Mouse (Mus musculus): ENCODE results near the gene Aco1.

Gene Aco1

DNA sequence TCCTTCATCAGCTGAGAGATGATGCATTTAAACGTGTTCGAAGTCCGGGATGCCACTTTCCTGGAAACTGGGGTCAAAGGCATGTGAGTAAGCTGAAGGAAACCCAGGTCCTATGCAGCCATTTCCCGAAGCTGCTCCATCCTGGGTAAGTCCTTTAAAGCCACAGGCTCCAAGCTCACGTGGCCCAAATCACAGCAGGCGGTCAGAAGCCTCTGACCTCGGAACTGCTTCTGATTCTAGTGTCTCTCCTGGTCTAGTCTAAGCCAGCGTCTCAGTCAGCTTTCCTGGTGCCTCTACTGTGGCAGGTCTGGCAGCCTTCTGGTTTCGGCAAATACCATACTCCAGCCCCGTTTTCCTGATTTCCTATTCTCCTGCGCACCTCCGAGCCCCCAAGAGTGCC is 77.6 kb downstream of the Aco1 start:
- DNase-seq, result no peak

DNA sequence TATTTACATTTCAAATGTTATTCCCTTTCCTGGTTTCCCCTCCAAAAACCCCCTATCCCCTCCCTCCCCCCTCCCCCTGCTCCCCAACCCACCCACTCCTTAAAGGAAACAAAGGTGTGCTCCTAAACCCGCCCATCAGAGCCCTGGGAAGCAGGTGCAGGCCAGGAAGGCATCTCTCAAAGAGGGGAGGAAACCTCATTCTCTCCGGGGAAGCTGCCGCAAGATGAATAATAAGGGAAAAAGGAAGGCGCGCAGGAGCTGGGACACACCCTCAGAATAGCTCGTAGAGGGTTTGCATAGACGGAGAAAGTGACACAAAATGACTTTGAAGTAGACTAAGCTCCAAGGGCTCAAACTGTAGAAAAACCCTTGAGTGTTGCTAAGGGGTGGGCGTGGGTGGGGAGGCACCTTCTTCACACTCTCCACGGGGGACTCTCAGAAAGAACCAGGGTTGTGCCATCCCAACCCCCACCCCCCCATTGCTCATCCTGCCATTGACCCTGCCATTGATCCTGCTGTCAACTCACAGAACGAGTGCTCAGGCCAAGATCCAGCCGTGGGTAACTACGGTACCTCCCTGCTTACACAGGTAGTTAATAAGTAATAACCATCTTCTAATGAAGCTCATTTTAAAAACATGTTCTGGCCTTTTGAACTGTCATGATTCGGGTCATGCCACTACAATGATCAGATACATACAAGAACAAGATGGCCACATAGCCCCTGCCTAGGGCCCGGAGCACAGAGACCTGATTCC is 78.3 kb downstream of the Aco1 start:
- DNase-seq, result no peak

DNA sequence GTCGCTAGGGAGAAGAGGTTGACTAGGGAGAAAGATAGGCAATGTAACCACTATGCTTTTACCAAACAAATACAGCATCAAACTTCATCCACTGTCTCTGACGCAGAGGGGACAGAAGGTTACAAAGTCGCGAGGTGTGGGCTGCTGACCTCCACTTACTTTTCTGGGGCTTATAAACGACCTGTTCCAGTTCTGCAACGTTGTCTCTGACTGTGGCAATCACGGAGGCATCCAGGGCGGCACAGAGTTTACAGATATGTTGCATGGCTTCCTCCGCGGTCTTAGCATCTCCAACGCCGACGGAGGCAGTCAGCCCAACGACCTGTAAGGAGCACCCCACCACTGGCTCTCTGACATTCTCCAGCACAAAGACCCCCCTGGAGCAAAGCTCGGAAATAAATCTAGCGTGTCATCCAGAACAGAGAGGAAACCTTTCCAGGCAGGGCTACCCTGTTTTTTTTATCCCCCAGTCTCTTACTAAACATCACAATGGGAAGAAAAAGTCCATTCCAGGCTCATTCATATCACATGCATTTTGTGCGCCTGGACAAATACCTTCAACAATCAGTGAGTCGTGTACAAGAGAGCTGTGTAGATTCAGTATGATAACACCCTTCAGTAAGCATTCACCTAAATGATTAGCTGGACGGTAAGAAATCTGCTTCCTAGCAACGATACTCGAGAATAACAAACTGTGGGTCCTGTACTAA is 79.2 kb downstream of the Aco1 start:
- DNase-seq, result no peak

GRCm38 (mm10) chr4:40226095-40226494 is 83.2 kb downstream of the Aco1 start:
- DNase-seq, result no peak

GRCm38 (mm10) chr4:40227131-40227530 is 84.2 kb downstream of the Aco1 start:
- DNase-seq, result no peak

DNA sequence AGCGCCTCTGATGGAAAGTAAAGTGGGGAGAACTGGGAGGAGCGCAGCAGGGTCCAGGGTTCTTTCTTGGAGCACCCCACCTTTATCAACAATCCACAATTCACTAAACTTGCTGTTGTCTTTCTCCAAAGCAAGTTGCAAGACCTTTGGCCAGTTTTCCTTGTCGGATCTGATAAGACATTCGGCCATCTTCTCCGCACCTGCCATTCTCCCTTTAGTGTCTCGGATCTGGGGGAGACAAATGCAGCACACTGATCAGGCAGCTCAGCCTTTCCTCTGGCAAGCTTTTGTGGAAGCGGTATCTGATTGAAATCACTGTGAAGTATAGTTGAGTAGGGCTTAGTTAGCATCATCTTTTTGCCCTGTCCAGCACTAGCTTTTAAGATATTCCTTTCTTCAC is 85.0 kb downstream of the Aco1 start:
- DNase-seq, result no peak

GRCm38 (mm10) chr4:40229723-40230122 is 86.8 kb downstream of the Aco1 start:
- DNase-seq, result no peak

GRCm38 (mm10) chr4:40233062-40233664 is 90.3 kb downstream of the Aco1 start:
- no peak for DNase-seq

- no peak for DNase-seq
Observed at GRCm38 (mm10) chr4:40234256-40234655, 91.4 kb downstream of the Aco1 start.

GRCm38 (mm10) chr4:40236829-40237228 is 93.9 kb downstream of the Aco1 start:
- DNase-seq, result no peak

DNA sequence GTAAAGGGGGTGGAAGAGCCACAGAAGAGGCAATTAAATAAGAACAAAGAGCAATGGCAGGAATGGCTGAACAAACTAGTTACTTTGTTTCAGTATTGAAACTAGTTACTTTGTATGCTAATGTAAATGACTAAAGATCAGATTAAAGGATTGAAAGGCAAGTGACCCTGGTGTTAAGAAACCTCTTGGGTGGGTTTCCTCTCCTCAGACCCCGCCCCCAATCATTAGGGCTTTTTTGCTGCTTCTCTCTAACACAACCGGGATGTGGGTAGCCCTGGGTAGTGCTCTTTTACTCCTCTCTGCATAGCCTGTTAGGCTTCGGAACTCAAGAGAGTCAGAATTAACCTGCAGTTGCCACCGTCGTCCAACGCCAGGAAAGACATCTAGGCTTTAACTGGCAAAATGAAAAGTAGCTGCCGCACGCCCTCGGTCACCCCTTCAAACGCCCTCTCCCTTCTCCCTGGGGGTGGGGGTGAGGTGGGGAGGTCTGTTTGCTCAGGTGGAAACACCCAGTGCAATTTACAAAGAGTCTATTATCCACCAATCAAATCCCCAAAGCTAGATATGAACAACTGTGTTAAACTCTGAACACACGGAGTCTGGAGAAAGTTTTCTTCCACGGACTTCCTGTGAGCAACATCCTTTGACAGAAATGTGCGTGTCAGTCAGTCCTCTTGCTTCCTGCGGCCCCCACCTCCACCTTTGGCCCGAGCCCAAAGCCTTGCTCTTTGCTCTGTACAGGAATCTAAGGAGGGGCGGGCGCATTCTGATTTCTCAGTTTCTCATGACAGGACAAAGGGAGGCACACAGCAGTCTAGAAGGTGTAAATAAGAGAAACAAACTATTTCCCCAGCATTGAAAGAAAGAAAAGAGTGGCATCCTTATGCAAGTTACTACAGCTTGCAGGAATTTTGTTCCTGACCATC is 95.9 kb downstream of the Aco1 start:
- peak; percentile 15 for DNase-seq

DNA sequence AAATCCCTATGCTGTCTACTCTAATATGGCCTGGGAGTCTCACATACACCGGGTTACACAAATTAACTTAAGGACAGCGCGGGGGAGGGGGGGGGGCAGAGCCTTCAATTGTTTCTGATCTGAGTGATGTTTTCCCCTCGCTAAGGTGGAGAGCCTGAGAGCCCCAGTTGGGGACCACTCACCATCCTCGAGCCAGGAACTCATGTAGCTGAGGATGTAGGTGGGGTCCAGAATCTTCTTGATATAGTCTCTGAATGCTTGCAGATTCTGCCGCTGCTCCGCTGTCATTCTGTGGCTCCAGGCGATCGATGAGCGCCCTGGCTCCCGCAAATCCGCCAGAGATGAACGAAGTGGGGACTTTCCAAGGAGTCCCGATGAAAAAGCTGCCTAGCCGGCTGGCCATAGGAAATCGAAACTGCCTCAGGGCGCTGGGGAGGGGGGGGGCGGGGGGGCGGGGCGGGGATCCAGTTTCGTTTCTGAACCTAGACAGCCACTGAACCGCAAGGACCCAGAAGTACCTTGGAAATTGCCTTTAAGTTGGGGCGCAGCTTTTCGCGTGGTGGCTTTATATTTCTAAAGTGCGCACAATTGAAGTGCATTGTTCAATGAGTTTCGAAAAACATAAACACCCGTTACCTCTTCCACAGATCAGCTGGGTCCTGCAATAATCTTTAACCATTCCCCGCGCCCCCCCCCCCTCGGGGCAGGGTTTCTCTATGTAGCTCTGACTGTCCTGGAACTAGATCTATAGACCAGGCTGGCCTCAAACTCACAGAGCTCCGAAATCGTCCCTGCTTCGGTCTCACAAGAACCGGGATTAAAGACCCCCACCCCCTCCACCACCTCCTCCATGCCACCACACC is 96.8 kb downstream of the Aco1 start, which contains the start of gene Ddx58:
Gene Ddx58, minus strand, starts transcription at position 420 of the 863 bp plus-strand sequence.
- DNase-seq, result peak; percentile 13

DNA sequence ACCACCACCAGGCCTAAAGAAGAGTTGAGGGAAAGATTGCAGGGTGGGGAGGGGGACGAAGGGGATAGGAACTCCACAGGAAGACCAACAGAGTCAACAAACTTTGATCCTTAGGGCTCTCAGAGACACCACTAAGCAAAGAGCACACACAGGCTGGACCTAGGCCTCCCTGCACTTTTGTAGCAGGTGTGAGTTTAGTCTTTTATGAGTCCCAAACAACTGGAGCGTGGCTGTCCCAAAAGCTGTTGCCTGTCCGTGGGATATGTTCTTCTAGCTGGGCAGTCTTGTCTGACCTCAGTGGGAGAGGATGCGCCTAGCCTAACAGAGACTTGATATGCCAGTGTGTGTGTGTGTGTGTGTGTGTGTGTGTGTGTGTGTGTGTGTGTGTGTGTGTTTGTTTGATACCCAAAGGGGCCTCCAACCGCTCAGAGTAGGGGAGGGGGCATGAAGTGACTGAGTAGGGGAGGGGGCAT is 97.4 kb downstream of the Aco1 start:
- DNase-seq, result no peak

DNA sequence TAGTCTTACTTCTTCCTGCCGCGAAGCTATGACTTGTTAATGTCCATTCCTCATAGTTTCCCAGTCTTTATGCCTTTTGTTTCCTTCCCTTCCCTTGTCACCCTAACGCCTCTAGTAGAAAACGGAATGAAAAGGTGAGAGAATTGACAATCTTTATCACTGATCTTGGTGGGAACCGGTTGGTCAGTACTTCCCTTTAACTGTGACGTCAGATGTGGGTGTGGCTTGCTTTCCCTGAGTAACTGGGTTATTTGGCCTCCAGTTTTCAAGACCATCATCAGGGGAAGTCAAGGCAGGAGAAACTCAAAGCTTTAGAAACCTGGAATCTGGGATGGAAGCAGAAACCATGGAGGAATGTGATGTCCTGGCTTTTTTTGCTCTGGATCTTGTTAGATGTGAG is 99.0 kb downstream of the Aco1 start:
- DNase-seq, result no peak

DNA sequence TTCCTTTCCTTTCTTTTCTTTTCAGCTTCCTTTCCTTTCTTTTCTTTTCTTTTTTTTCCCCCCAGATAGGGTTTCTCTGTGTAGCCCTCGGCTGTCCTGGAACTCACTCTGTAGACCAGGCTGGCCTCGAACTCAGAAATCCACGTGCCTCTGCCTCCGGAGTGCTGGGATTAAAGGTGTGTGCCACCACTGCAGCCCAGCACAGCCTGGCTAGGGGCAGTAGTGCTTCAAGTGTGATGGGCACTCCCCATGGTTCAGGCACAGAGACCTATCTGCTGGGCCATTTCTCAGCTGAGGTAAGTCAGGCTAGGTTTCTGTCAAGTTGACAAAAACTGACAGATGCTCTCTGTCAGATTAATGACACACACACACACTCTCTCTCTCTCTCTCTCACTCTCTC is 100.1 kb downstream of the Aco1 start:
- no peak for DNase-seq

DNA sequence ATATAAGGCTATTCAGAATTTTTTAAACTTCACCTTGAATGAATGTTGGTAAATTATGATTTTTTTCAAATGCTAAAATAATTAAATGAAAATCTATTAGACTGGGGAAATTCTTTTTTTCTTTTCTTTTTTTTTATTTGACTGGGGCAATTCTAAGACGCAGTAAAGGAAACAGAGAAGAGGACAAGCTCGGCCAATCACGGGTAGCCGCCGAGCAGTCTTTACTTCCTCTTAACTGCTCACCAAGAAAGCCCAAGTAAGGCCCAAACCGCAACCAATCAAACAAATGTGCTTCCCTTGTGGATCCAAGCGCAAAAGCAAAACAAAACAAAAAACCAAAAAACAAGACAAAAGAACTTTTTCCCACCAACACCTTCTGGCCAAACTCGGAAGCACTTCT is 101.2 kb downstream of the Aco1 start:
- DNase-seq, result no peak

Measured in right cerebral cortex, postnatal 4 days (tissue).